Mouse (Mus musculus) testis, adult 2 months (tissue): ENCODE data around the gene Rprd2. TPM values are rescaled to one million over a fixed set of nuclear protein-coding genes. Genes with fewer than 3 reads are reported as not detected.
"Not testable (repeated sequence)": the region's sequence is repeated elsewhere in the genome, so short reads cannot be mapped to it uniquely, and the experiment has no call there.

Experiments used
- H3K27ac ChIP-seq: fragments of 200-500 bp; 2 replicates; pipeline ENCODE4 v1.5.1; 2012; ENCODE audit warnings: low read depth, low read length; ENCODE audit not compliant: control insufficient read depth, insufficient read depth
- H3K27me3 ChIP-seq: fragments of 200-500 bp; 2 replicates; pipeline ENCODE4 v1.6.1; 2012; ENCODE audit warnings: mild to moderate bottlenecking, low read length, moderate library complexity; ENCODE audit not compliant: control insufficient read depth, insufficient read depth
- H3K36me3 ChIP-seq: fragments of 200-500 bp; 2 replicates; pipeline ENCODE4 v1.6.1; 2012; ENCODE audit warnings: mild to moderate bottlenecking, low read length; ENCODE audit not compliant: control insufficient read depth, insufficient read depth
- H3K4me1 ChIP-seq: fragments of 200-500 bp; 2 replicates; pipeline ENCODE4 v1.6.1; 2012; ENCODE audit warnings: low read length; ENCODE audit not compliant: control insufficient read depth, insufficient read depth
- H3K4me3 ChIP-seq: fragments of 200-500 bp; 2 replicates; pipeline ENCODE4 v1.5.1; 2012; ENCODE audit warnings: low read depth, mild to moderate bottlenecking, low read length, moderate library complexity, mixed read lengths; ENCODE audit not compliant: control insufficient read depth
- CTCF ChIP-seq: fragments of 200-500 bp; IDR thresholded peaks from 2 replicates; pipeline ENCODE4 v1.5.1; 2012; ENCODE audit warnings: low read depth, mild to moderate bottlenecking, inconsistent platforms, low read length, moderate library complexity; ENCODE audit not compliant: control insufficient read depth, insufficient read depth, insufficient replicate concordance
- POLR2A ChIP-seq: fragments of 200-500 bp; IDR thresholded peaks from 2 replicates; pipeline ENCODE4 v1.6.1; 2012; ENCODE audit warnings: low read depth, mild to moderate bottlenecking, inconsistent platforms, low read length, moderate library complexity; ENCODE audit not compliant: control insufficient read depth
- polyA plus RNA-seq: library from polyadenylated mRNA; depleted of rRNA; stranded (reverse); fragments of >200 nt; gene quantifications from 2 replicates; pipeline ENCODE4 v1.2.3, GENCODE M21; 2012

Rprd2 gene
- polyA plus RNA-seq, 1 experiment, result 18.4 TPM

DNA sequence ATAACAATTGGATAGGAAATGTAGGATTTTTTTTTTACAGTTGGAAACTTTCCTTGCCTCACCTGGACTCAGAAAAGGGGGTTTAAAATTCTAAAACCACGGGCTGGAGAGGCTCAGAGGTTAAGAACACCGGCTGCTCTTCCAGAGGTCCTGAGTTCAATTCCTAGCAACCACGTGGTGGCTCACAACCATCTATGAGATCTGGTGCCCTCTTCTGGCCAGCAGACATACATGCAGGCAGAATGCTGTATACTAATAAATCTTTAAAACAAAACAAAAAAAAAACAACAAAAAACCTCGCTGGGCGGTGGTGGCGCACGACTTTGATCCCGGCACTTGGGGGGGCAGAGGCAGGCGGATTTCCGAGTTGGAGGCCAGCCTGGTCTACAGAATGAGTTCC, 42.6 kb upstream of the Rprd2 start:
- Histone ChIP-seq H3K27ac (no peak overlapping the region), H3K27me3 (no peaks in the 10 kb centered on the region), H3K36me3 (no peaks in the 10 kb centered on the region), H3K4me1 (peaks cover 5% of the 10 kb centered on the region; the same call in 1 of the 2 replicates), H3K4me3 (no peak overlapping the region)
- no peak for TF ChIP-seq POLR2A

DNA sequence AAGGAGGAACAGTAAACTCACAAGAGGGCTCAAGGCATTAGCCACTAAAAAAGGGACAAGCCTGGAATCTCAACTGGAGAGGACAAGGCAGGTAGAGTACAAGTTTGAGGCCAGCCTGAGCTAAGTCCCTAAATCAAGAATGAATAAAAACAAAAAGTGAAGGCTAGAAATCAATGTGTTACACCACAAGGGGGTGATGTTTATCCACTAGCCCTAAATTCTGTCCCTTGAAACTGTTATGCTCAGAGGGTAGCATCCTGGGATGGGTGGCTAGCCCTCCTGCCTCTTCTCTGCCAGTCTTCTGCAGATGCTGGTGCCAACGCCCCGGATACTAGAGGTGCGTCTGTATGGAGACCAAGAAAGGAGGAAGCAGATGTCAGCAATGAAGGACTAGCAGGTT, 41.7 kb upstream of the Rprd2 start:
- Histone ChIP-seq H3K4me1 (peaks cover 2% of the 10 kb centered on the region; the same call in 1 of the 2 replicates), H3K36me3 (no peaks in the 10 kb centered on the region), H3K4me3 (no peak overlapping the region), H3K27me3 (no peaks in the 10 kb centered on the region), H3K27ac (no peak overlapping the region)
- TF ChIP-seq CTCF, result no peak
- no peak for TF ChIP-seq POLR2A

DNA sequence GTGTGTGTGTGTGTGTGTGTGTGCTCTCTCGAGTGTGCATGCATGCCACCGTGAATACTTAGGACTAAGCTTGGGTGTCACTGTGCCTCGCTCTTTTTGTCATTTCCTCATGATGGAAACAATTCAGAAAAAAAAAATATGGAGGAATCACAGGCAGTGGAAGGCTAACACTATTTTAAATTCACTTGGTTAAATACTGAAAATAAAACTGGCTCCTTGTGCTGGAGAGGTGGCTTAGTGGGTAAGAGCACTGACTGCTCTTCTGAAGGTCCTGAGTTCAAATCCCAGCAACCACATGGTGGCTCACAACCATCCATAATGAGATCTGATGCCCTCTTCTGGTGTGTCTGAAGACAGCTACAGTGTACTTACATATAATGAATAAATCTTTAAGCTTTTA, 39.6 kb upstream of the Rprd2 start:
- H3K27me3 ChIP-seq, H3K4me1 ChIP-seq, H3K4me3 ChIP-seq, H3K36me3 ChIP-seq, H3K27ac ChIP-seq: not testable (repeated sequence)

DNA sequence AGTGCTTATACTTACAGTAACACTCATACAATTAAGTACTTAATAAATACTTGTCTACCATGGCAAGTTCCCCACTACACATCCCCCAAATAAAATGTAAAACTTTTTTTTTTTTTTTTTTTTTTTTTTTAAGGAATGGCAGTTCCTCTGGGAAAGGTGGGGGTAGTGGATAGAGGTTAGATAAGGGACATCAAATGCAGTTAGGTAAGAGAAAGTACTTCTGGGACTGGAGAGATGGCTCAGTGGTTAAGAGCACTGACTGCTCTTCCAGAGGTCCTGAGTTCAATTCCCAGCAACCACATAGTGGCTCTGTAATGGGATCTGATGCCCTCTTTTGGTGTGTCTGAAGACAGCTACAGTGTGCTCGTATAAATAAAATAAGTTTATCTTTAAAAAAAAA, 38.4 kb upstream of the Rprd2 start:
- not testable (repeated sequence) for H3K27me3 ChIP-seq, H3K36me3 ChIP-seq, H3K4me1 ChIP-seq, H3K4me3 ChIP-seq, H3K27ac ChIP-seq

DNA sequence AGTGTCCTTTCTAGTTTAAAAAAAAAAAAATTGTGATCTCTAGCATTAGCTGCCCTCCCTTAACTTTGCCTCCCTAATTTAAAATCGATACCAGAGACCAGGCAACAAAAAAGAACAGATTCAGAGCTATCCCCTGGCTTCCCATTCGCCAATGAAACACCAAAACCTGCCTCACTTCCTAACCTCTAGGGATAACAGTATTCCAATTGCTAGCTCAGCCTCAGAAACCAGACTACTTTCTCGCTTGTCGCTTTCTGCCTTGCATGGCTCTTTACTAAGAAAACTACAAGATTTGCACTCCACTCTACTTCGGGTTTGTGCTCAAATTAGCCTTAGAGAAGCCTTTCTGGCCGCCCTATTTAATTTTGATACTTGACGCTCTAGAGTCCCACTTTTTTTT, 37.5 kb upstream of the Rprd2 start:
- Histone ChIP-seq H3K4me3 (peak overlapping the region; percentile 91), H3K4me1 (no peaks in the 10 kb centered on the region), H3K27ac (peak overlapping the region; percentile 92), H3K27me3 (no peaks in the 10 kb centered on the region), H3K36me3 (peaks cover 1% of the 10 kb centered on the region; the same call in 1 of the 2 replicates)
- TF ChIP-seq CTCF (no peak), POLR2A (no peak)

DNA sequence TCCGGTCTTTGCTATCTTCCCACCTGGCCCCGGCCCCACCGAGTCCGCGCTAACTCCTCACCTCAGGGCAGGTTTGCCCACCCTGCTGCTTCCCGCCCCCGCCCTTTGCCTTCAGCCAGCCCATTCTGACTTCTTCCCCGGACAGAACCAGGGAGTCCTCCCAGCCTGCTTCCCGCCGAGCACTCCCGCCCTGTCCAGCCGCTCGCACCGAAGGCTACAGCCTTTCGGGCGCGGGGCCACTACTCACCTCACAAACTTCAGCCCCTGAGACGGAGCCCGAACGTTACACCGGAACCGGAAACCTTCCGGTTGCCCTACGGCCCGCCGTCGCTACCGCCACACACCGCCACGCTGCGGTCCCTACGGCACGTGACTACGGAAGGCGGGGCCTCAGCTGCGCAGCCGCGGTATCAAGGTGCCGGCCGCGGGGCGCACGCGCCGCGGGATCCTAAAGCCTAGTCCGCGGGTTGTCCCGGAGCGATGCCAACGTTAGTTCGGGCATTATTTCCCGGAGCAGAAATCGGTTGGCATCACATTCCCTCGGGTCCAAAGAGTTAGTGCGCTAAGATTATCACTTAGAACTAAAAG, 36.9 kb upstream of the Rprd2 start, which contains the start of gene Prpf3:
Prpf3 (minus strand) TSS at position 384 of the 588 bp plus-strand sequence.
- Histone ChIP-seq H3K27me3 (no peaks in the 10 kb centered on the region), H3K4me3 (peak within 1 kb of the TSS; percentile 91), H3K27ac (peak within 1 kb of the TSS; percentile 92), H3K36me3 (peaks cover 2% of the 10 kb centered on the region; the same call in 1 of the 2 replicates), H3K4me1 (no peaks in the 10 kb centered on the region)
- TF ChIP-seq CTCF (no peak), POLR2A (peak; percentile 91)

DNA sequence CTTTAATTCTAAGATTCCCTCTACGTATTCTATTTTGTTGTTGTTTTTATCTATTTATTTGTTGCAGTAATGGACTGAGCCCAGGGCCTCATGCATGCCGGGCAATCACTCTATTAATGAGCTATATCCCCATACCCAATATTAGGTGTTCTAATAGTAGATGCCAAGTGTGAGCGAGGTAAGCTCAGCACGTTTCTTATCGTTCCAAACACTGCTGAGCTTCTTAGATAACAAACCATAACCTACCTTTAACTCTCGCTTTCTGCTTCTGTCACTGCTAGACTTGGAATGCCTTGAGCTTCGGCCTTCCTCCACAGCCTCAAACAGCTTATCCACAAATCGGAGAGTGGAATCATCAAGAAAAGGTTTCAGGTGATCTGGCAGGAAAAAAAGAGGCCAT, 32.7 kb upstream of the Rprd2 start:
- no peaks in the 10 kb centered on the region for H3K27me3 ChIP-seq
- H3K4me3 ChIP-seq, result no peak overlapping the region
- H3K36me3 ChIP-seq, result peaks cover 4% of the 10 kb centered on the region
- TF ChIP-seq POLR2A (no peak), CTCF (no peak)
- H3K27ac ChIP-seq, result no peak overlapping the region
- no peaks in the 10 kb centered on the region for H3K4me1 ChIP-seq

DNA sequence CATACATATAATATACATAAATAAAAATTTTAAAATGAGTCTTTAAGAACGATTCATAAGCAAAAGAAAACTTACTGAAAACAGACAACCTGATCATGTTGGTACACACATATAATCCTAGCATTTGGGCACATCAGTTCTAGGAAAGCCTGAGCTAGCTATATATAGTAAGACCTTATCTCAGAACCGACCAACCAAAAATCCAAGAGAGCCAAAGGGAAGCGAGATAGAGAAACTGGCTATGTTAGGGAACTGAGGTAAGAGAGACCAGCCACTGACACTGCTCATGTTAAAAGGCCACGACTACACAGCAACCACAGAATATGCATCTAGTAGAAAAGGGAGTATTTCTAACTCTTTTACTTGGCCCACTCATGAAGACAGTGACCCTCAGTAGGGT, 31.9 kb upstream of the Rprd2 start:
- no peak for TF ChIP-seq CTCF
- no peak for TF ChIP-seq POLR2A
- H3K36me3 ChIP-seq, result peaks cover 4% of the 10 kb centered on the region

More for the DNA sequence above, 31.9 kb upstream of the Rprd2 start:
- no peak overlapping the region for H3K27ac ChIP-seq
- no peaks in the 10 kb centered on the region for H3K4me1 ChIP-seq
- no peaks in the 10 kb centered on the region for H3K27me3 ChIP-seq
- no peak overlapping the region for H3K4me3 ChIP-seq
